Mouse (Mus musculus) R1 (cell line): ENCODE measurements around the gene Rinl.

ENCODE experiments used
- DNase-seq: peaks from one replicate; pipeline ENCODE4 v3.0.0-alpha.2; 2018; ENCODE audit warnings: low read depth, low spot score

Rinl gene

GRCm38 (mm10) chr7:28780857-28781256 lies 7.9 kb upstream of the Rinl start:
- no peak for DNase-seq

- DNase-seq, result no peak
Measured at GRCm38 (mm10) chr7:28781261-28781663, 7.5 kb upstream of the Rinl start.

- DNase-seq, result no peak
Measured at GRCm38 (mm10) chr7:28785161-28785560, 3.6 kb upstream of the Rinl start.

GRCm38 (mm10) chr7:28787884-28788283 lies 885 bp upstream of the Rinl start:
- no peak for DNase-seq

GRCm38 (mm10) chr7:28789235-28789634 lies 466 bp downstream of the Rinl start:
- DNase-seq, result no peak

- peak; percentile 57 for DNase-seq
Measured at GRCm38 (mm10) chr7:28790066-28790806, 1.5 kb downstream of the Rinl start.

- peak; percentile 84 for DNase-seq
Measured at GRCm38 (mm10) chr7:28791706-28792105, 2.9 kb downstream of the Rinl start.

- DNase-seq, result peak; percentile 66
Measured at GRCm38 (mm10) chr7:28792391-28793185, 3.8 kb downstream of the Rinl start.

GRCm38 (mm10) chr7:28793834-28794233 lies 5.1 kb downstream of the Rinl start:
- DNase-seq, result peak; percentile 74

GRCm38 (mm10) chr7:28794496-28794895 lies 5.7 kb downstream of the Rinl start:
- no peak for DNase-seq

- DNase-seq, result peak; percentile 82
Measured at GRCm38 (mm10) chr7:28795832-28796231, 7.1 kb downstream of the Rinl start.

- peak; percentile 91 for DNase-seq
Measured at GRCm38 (mm10) chr7:28796562-28796975, 7.8 kb downstream of the Rinl start.

GRCm38 (mm10) chr7:28799994-28800393 lies 11.2 kb downstream of the Rinl start:
- no peak for DNase-seq

- DNase-seq, result peak; percentile 62
Measured at GRCm38 (mm10) chr7:28801451-28801850, 12.7 kb downstream of the Rinl start.

GRCm38 (mm10) chr7:28801901-28802670 lies 13.3 kb downstream of the Rinl start:
- DNase-seq, result peak; percentile 86

GRCm38 (mm10) chr7:28802846-28803588 lies 14.2 kb downstream of the Rinl start:
- DNase-seq, result peak; percentile 96

GRCm38 (mm10) chr7:28803756-28804155 lies 15.0 kb downstream of the Rinl start:
- DNase-seq, result no peak

- DNase-seq, result peak; percentile 67
Measured at GRCm38 (mm10) chr7:28806869-28807268, 18.1 kb downstream of the Rinl start.

- DNase-seq, result no peak
Measured at GRCm38 (mm10) chr7:28807641-28808220, 19.0 kb downstream of the Rinl start.

- peak; percentile 79 for DNase-seq
Measured at GRCm38 (mm10) chr7:28808221-28808941, 19.6 kb downstream of the Rinl start, which contains the start of gene Hnrnpl. TSS of gene Hnrnpl (plus strand) at chr7:28808541.
